Mouse (Mus musculus) erythroblast, adult 5-6 weeks (primary cell): ENCODE measurements around the gene Rpl4. TPM values are rescaled to one million over a fixed set of nuclear protein-coding genes. Genes with fewer than 3 reads are reported as not detected.
A peak's percentile ranks its signal among the peaks of the same experiment; 100 is the strongest.
"Not testable (repeated sequence)": the region's sequence is repeated elsewhere in the genome, so short reads cannot be mapped to it uniquely, and the experiment has no call there.

Experiments used
- ATAC-seq: replicated peaks from 2 replicates; pipeline ENCODE4 v1.8.0; 2016; ENCODE audit warnings: moderate number of reproducible peaks, mild to moderate bottlenecking, moderate TSS enrichment, inconsistent platforms; ENCODE audit not compliant: poor library complexity, low FRiP score, severe bottlenecking
- total RNA-seq, 2 experiments: library from RNA; stranded (forward) in 1 of 2; stranded (reverse) in 1 of 2; fragments of 150-400 nt in 1 of 2; fragments of 200-764, 138-1000 nt in 1 of 2; gene quantifications; 2 replicates each; pipeline versions ENCODE4 v1.2.3 to v1.2.4; 2015 to 2017; ENCODE audit warnings: low replicate concordance in 2 of 2

Gene Rpl4
- total RNA-seq (2015; ENCODE audit: low replicate concordance) (751 and 812 TPM in 2 replicates), total RNA-seq (2017; ENCODE audit: low replicate concordance) (573 and 578 TPM in 2 replicates)

- peak; percentile 90 for ATAC-seq
These were observed at the start of gene Rpl4, which contains the start of gene Zwilch for GRCm38 (mm10) chr9:64172816-64173665. Rpl4 (plus strand) TSS chr9:64173375. Zwilch (minus strand) TSS chr9:64173104.

GRCm38 (mm10) chr9:64124846-64125245 is 48.3 kb upstream of the Rpl4 start:
- ATAC-seq, result not testable (repeated sequence)

GRCm38 (mm10) chr9:64125307-64125706 is 47.9 kb upstream of the Rpl4 start:
- no peak for ATAC-seq

GRCm38 (mm10) chr9:64126121-64126520 is 47.1 kb upstream of the Rpl4 start:
- ATAC-seq, result no peak

GRCm38 (mm10) chr9:64131623-64132022 is 41.6 kb upstream of the Rpl4 start:
- ATAC-seq, result no peak

GRCm38 (mm10) chr9:64138896-64139295 is 34.3 kb upstream of the Rpl4 start:
- ATAC-seq, result not testable (repeated sequence)

GRCm38 (mm10) chr9:64139879-64140278 is 33.3 kb upstream of the Rpl4 start:
- no peak for ATAC-seq

- no peak; the same call in 1 of the 2 replicates for ATAC-seq
These were observed 16.5 kb upstream of the Rpl4 start for GRCm38 (mm10) chr9:64156641-64157040.

GRCm38 (mm10) chr9:64160471-64160870 is 12.7 kb upstream of the Rpl4 start:
- no peak for ATAC-seq

- not testable (repeated sequence) for ATAC-seq
These were observed 3.2 kb upstream of the Rpl4 start for GRCm38 (mm10) chr9:64169967-64170366.

- ATAC-seq, result peak; percentile 60
These were observed 895 bp upstream of the Rpl4 start for GRCm38 (mm10) chr9:64172145-64172815.

- ATAC-seq, result no peak
These were observed 568 bp downstream of the Rpl4 start for GRCm38 (mm10) chr9:64173666-64174220.

- ATAC-seq, result no peak
These were observed 1.2 kb downstream of the Rpl4 start for GRCm38 (mm10) chr9:64174341-64174740.

- no peak for ATAC-seq
These were observed 1.6 kb downstream of the Rpl4 start for GRCm38 (mm10) chr9:64174766-64175165.

GRCm38 (mm10) chr9:64175378-64175777 is 2.2 kb downstream of the Rpl4 start:
- ATAC-seq, result no peak

- 0 out of 2 replicates have a peak, but pooled peaks have one; percentile 7 for ATAC-seq
These were observed 5.4 kb downstream of the Rpl4 start for GRCm38 (mm10) chr9:64178610-64178973.

GRCm38 (mm10) chr9:64178974-64179646 is 5.9 kb downstream of the Rpl4 start, which contains the start of gene Snapc5:
Snapc5 (plus strand) TSS chr9:64179274.
- ATAC-seq, result peak; percentile 95

- ATAC-seq, result not testable (repeated sequence)
These were observed 10.1 kb downstream of the Rpl4 start for GRCm38 (mm10) chr9:64183295-64183694.

- no peak for ATAC-seq
These were observed 11.1 kb downstream of the Rpl4 start for GRCm38 (mm10) chr9:64184166-64184840.
